8 mouse cellular contexts compared by ENCODE assay signal in genomic region chr5:36581259-36581923, GRCm38 (mm10). TPM values are rescaled to one million over a fixed set of nuclear protein-coding genes. Genes with fewer than 3 reads are reported as not detected.
DNase-seq lines count a peak whose midpoint lies in the region; ATAC-seq lines count a peak whose summit lies in the region.

No protein-coding gene starts in this region.

- DNase-seq in kidney, adult 8-10 months, result no peak
- no peak for DNase-seq in embryonic facial prominence, embryonic 10.5 days (ENCODE audit: low spot score)
- DNase-seq in thymus, postnatal 14 days, result no peak
- no peak for DNase-seq in layer of hippocampus, postnatal 36 days
- DNase-seq in spleen, postnatal 4 days (ENCODE audit: low spot score in 2 of 2), result no peak

- H3K4me3 ChIP-seq in kidney, embryonic 16.5 days (ENCODE audit: low read length), result peak overlapping the region; percentile 82
- peak overlapping the region; percentile 69 for H3K4me3 ChIP-seq in embryonic facial prominence, embryonic 10.5 days
- H3K4me3 ChIP-seq in hindbrain, embryonic 15.5 days, result peak overlapping the region; percentile 94
- H3K4me3 ChIP-seq in midbrain, embryonic 16.5 days (ENCODE audit: low read depth, low read length), result peak overlapping the region; percentile 72

- H3K27me3 ChIP-seq in kidney, embryonic 16.5 days (ENCODE audit: insufficient read depth, low read length), result no peaks in the 10 kb centered on the region
- no peaks in the 10 kb centered on the region; the same call in 1 of the 2 replicates for H3K27me3 ChIP-seq in embryonic facial prominence, embryonic 10.5 days (replicated peaks; ENCODE audit: low read depth, poor library complexity, severe bottlenecking)
- H3K27me3 ChIP-seq in hindbrain, embryonic 15.5 days, result no peaks in the 10 kb centered on the region
- H3K27me3 ChIP-seq in midbrain, embryonic 16.5 days (ENCODE audit: control insufficient read depth, insufficient read depth, low read depth, low read length), result no peaks in the 10 kb centered on the region

- no peaks in the 10 kb centered on the region for H3K9me3 ChIP-seq in kidney, embryonic 16.5 days (ENCODE audit: low read length)
- no peaks in the 10 kb centered on the region for H3K9me3 ChIP-seq in embryonic facial prominence, embryonic 10.5 days
- no peaks in the 10 kb centered on the region for H3K9me3 ChIP-seq in hindbrain, embryonic 15.5 days
- H3K9me3 ChIP-seq in midbrain, embryonic 16.5 days (replicated peaks; ENCODE audit: control insufficient read depth, low read length, poor library complexity, severe bottlenecking), result no peaks in the 10 kb centered on the region

- H3K36me3 ChIP-seq in kidney, embryonic 16.5 days (ENCODE audit: insufficient read depth, low read length), result no peaks in the 10 kb centered on the region
- H3K36me3 ChIP-seq in embryonic facial prominence, embryonic 10.5 days (replicated peaks), result no peaks in the 10 kb centered on the region
- H3K36me3 ChIP-seq in hindbrain, embryonic 15.5 days, result no peaks in the 10 kb centered on the region
- no peaks in the 10 kb centered on the region for H3K36me3 ChIP-seq in midbrain, embryonic 16.5 days (ENCODE audit: control insufficient read depth, insufficient read depth, low read length)

- ATAC-seq in kidney, embryonic 16.5 days (ENCODE audit: low FRiP score, low TSS enrichment), result no peak; the same call in 1 of the 2 replicates
- peak; percentile 2; the same call in 1 of the 2 replicates for ATAC-seq in hindbrain, embryonic 15.5 days (ENCODE audit: low FRiP score, low read depth)
- peak; percentile 25 for ATAC-seq in midbrain, embryonic 16.5 days

- H3K27ac ChIP-seq in kidney, embryonic 16.5 days (ENCODE audit: low read length), result peak overlapping the region; percentile 51; the same call in 1 of the 2 replicates
- peak overlapping the region; percentile 89 for H3K27ac ChIP-seq in embryonic facial prominence, embryonic 10.5 days (replicated peaks)
- H3K27ac ChIP-seq in hindbrain, embryonic 15.5 days (replicated peaks), result peak overlapping the region; percentile 96
- peak overlapping the region; percentile 92 for H3K27ac ChIP-seq in midbrain, embryonic 16.5 days (ENCODE audit: low read length)

- H3K4me2 ChIP-seq in kidney, embryonic 16.5 days (replicated peaks; ENCODE audit: low read depth, low read length), result peak overlapping the region; percentile 87
- H3K4me2 ChIP-seq in hindbrain, embryonic 15.5 days, result peak overlapping the region; percentile 92
- H3K4me2 ChIP-seq in midbrain, embryonic 16.5 days (ENCODE audit: low read length), result peak overlapping the region; percentile 88

- H3K4me1 ChIP-seq in kidney, embryonic 16.5 days (ENCODE audit: insufficient read depth, low read length), result peaks cover 27% of the 10 kb centered on the region
- peaks cover 25% of the 10 kb centered on the region for H3K4me1 ChIP-seq in embryonic facial prominence, embryonic 10.5 days
- peaks cover 16% of the 10 kb centered on the region for H3K4me1 ChIP-seq in hindbrain, embryonic 15.5 days (replicated peaks)
- H3K4me1 ChIP-seq in midbrain, embryonic 16.5 days (ENCODE audit: control insufficient read depth, insufficient read depth, low read length), result peaks cover 10% of the 10 kb centered on the region

- peak overlapping the region; percentile 75 for H3K9ac ChIP-seq in kidney, embryonic 16.5 days (replicated peaks; ENCODE audit: low read length)
- H3K9ac ChIP-seq in hindbrain, embryonic 15.5 days, result peak overlapping the region; percentile 72
- peak overlapping the region; percentile 79 for H3K9ac ChIP-seq in midbrain, embryonic 16.5 days (ENCODE audit: low read depth, low read length)

- WGBS in kidney, embryonic 16.5 days, result under 1% methylated on average over 38 of the region's 40 CpGs
- WGBS in embryonic facial prominence, embryonic 10.5 days, result 1% methylated on average over 40 of the region's 40 CpGs
- WGBS in hindbrain, embryonic 15.5 days, result under 1% methylated on average over 40 of the region's 40 CpGs
- WGBS in midbrain, embryonic 16.5 days, result under 1% methylated on average over 38 of the region's 40 CpGs

RNA-seq across cellular contexts. Expression of gene Tbc1d14, which starts 11.7 kb away (rescaled TPM):
- polyA plus RNA-seq in kidney, embryonic 16.5 days (2015; fragmentation: Nextera tagmentation; extraction: Ambion mirVana), result 53.9 and 54.8 TPM in 2 replicates
- polyA plus RNA-seq in embryonic facial prominence, embryonic 10.5 days (2016; fragmentation: Nextera tagmentation; extraction: Ambion mirVana), result 39.9 and 40.4 TPM in 2 replicates
- 63.1 and 67.5 TPM in 2 replicates for polyA plus RNA-seq in hindbrain, embryonic 15.5 days (2015; fragmentation: Nextera tagmentation; extraction: Ambion mirVana)
- 74.6 and 76.1 TPM in 2 replicates for polyA plus RNA-seq in midbrain, embryonic 16.5 days (2015; fragmentation: Nextera tagmentation; extraction: Ambion mirVana)
- total RNA-seq in layer of hippocampus, postnatal 36 days (2021), result 10 to 100 TPM; 88.6 to 95.7 TPM
